ENCODE assay signal across 22 mouse cellular contexts in genomic region chr9:103720021-103720420, GRCm38 (mm10). TPM values are rescaled to one million over a fixed set of nuclear protein-coding genes. Genes with fewer than 3 reads are reported as not detected.
DNase-seq lines count a peak whose midpoint lies in the region; ATAC-seq lines count a peak whose summit lies in the region.
"Had no signal": no experiment of that assay in that cellular context is flagged by ENCODE, and none has a peak within 500 bp of the region (broad histone marks: within the 10 kb centered on the region; RNA-seq: fewer than 3 reads in every experiment).

No protein-coding gene starts in this region.

- ATAC-seq in forebrain, embryonic 11.5 days (replicated peaks; ENCODE audit: low FRiP score), result no peak
- no peak for ATAC-seq in forebrain, embryonic 16.5 days
- ATAC-seq in heart, embryonic 11.5 days (replicated peaks; ENCODE audit: insufficient number of reproducible peaks, low FRiP score, low TSS enrichment), result no peak
- ATAC-seq: CD4-positive, CD25-positive, alpha-beta regulatory T cell, adult 4 months; forebrain, embryonic 13.5 days; intestine, embryonic 15.5 days; midbrain, embryonic 15.5 days had no signal

- H3K27ac ChIP-seq in forebrain, embryonic 11.5 days (ENCODE audit: low read depth, low read length), result no peak overlapping the region
- no peak overlapping the region for H3K27ac ChIP-seq in forebrain, embryonic 16.5 days (ENCODE audit: low read length)
- H3K27ac ChIP-seq in heart, embryonic 11.5 days (ENCODE audit: low read depth, low read length), result no peak overlapping the region
- H3K27ac ChIP-seq: forebrain, embryonic 13.5 days; hindbrain, embryonic 15.5 days; intestine, embryonic 15.5 days; limb, embryonic 10.5 days; midbrain, embryonic 15.5 days; stomach, embryonic 15.5 days had no signal

- 95% methylated on average over 11 of the region's 11 CpGs for WGBS in forebrain, embryonic 11.5 days
- 90% methylated on average over 11 of the region's 11 CpGs for WGBS in forebrain, embryonic 16.5 days
- WGBS in heart, embryonic 11.5 days (ENCODE audit: insufficient replicate concordance), result 88% methylated on average over 11 of the region's 11 CpGs

- H3K4me1 ChIP-seq in forebrain, embryonic 11.5 days (replicated peaks; ENCODE audit: control insufficient read depth, insufficient read depth, low read length), result no peaks in the 10 kb centered on the region
- no peaks in the 10 kb centered on the region for H3K4me1 ChIP-seq in forebrain, embryonic 16.5 days (replicated peaks; ENCODE audit: control insufficient read depth, insufficient read depth, low read length)
- 0 out of 2 replicates have a peak, but pooled peaks cover 3% of the 10 kb centered on the region for H3K4me1 ChIP-seq in heart, embryonic 11.5 days (ENCODE audit: control insufficient read depth, insufficient read depth, low read length)
- H3K4me1 ChIP-seq: forebrain, embryonic 13.5 days; hindbrain, embryonic 15.5 days; intestine, embryonic 15.5 days; limb, embryonic 10.5 days; megakaryocyte, embryonic 14.5 days; midbrain, embryonic 15.5 days; stomach, embryonic 15.5 days had no signal

- no peak overlapping the region for H3K9ac ChIP-seq in forebrain, embryonic 11.5 days (ENCODE audit: low read length)
- no peak overlapping the region for H3K9ac ChIP-seq in forebrain, embryonic 16.5 days (replicated peaks; ENCODE audit: low read depth, low read length)
- no peak overlapping the region for H3K9ac ChIP-seq in heart, embryonic 11.5 days (ENCODE audit: low read depth, low read length)
- H3K9ac ChIP-seq: forebrain, embryonic 13.5 days; hindbrain, embryonic 15.5 days; intestine, embryonic 15.5 days; midbrain, embryonic 15.5 days; stomach, embryonic 15.5 days had no signal

- H3K36me3 ChIP-seq in forebrain, embryonic 11.5 days (ENCODE audit: control insufficient read depth, insufficient read depth, low read length), result no peaks in the 10 kb centered on the region
- H3K36me3 ChIP-seq in forebrain, embryonic 16.5 days (ENCODE audit: control insufficient read depth, insufficient read depth), result no peaks in the 10 kb centered on the region
- peaks cover 3% of the 10 kb centered on the region; the same call in 1 of the 2 replicates for H3K36me3 ChIP-seq in heart, embryonic 11.5 days (ENCODE audit: control insufficient read depth, insufficient read depth, low read length)
- H3K36me3 ChIP-seq: hindbrain, embryonic 15.5 days; intestine, embryonic 15.5 days; limb, embryonic 10.5 days; midbrain, embryonic 15.5 days; stomach, embryonic 15.5 days had no signal

- DNase-seq in adrenal gland, postnatal 14 days, result peak; percentile 33
- no peak for DNase-seq in adrenal gland, postnatal 4 days (ENCODE audit: low spot score in 2 of 2)
- DNase-seq in forebrain, embryonic 11.5 days (ENCODE audit: low spot score), result peak; percentile 7
- DNase-seq in heart, adult 9 months (ENCODE audit: low spot score in 2 of 2), result peak; percentile 32 to 51
- DNase-seq in heart, postnatal 14 days, result peak; percentile 46 to 51
- DNase-seq in natural killer cell, adult 2 months (ENCODE audit: low spot score in 2 of 2), result no peak
- DNase-seq: adrenal gland, adult 2 months; kidney, postnatal 4 days; lung, adult 18-20 months; right cerebral cortex, postnatal 25 days; thymus, adult 18-20 months had no signal

- intact Hi-C loops in heart, postnatal 14 days (cut with DNase I), result no loop called here

- no peak overlapping the region for H3K4me3 ChIP-seq in forebrain, embryonic 11.5 days (ENCODE audit: low read depth, low read length)
- no peak overlapping the region for H3K4me3 ChIP-seq in forebrain, embryonic 16.5 days (replicated peaks; ENCODE audit: low read length)
- no peak overlapping the region for H3K4me3 ChIP-seq in heart, embryonic 11.5 days (ENCODE audit: low read depth, low read length)
- H3K4me3 ChIP-seq: forebrain, embryonic 13.5 days; hindbrain, embryonic 15.5 days; intestine, embryonic 15.5 days; limb, embryonic 10.5 days; megakaryocyte, embryonic 14.5 days; midbrain, embryonic 15.5 days; stomach, embryonic 15.5 days had no signal

- H3K9me3 ChIP-seq in forebrain, embryonic 11.5 days (ENCODE audit: control insufficient read depth, low read length), result no peaks in the 10 kb centered on the region
- no peaks in the 10 kb centered on the region for H3K9me3 ChIP-seq in forebrain, embryonic 16.5 days (ENCODE audit: control insufficient read depth, low read length)
- H3K9me3 ChIP-seq in heart, embryonic 11.5 days (replicated peaks; ENCODE audit: control insufficient read depth, low read length), result no peaks in the 10 kb centered on the region
- H3K9me3 ChIP-seq: forebrain, embryonic 13.5 days; hindbrain, embryonic 15.5 days; intestine, embryonic 15.5 days; limb, embryonic 10.5 days; midbrain, embryonic 15.5 days; stomach, embryonic 15.5 days had no signal

- H3K4me2 ChIP-seq in forebrain, embryonic 11.5 days (ENCODE audit: low read depth, low read length, severe bottlenecking), result no peak overlapping the region
- no peak overlapping the region for H3K4me2 ChIP-seq in forebrain, embryonic 16.5 days (ENCODE audit: low read length)
- H3K4me2 ChIP-seq in heart, embryonic 11.5 days, result no peak overlapping the region
- H3K4me2 ChIP-seq: forebrain, embryonic 13.5 days; hindbrain, embryonic 15.5 days; intestine, embryonic 15.5 days; midbrain, embryonic 15.5 days; stomach, embryonic 15.5 days had no signal

- no peaks in the 10 kb centered on the region for H3K27me3 ChIP-seq in forebrain, embryonic 11.5 days (ENCODE audit: control insufficient read depth, insufficient read depth, low read length)
- H3K27me3 ChIP-seq in forebrain, embryonic 16.5 days (replicated peaks; ENCODE audit: control insufficient read depth, insufficient read depth, low read length), result no peaks in the 10 kb centered on the region
- no peaks in the 10 kb centered on the region for H3K27me3 ChIP-seq in heart, embryonic 11.5 days (ENCODE audit: control insufficient read depth, insufficient read depth, low read length)
- H3K27me3 ChIP-seq: forebrain, embryonic 13.5 days; hindbrain, embryonic 15.5 days; intestine, embryonic 15.5 days; megakaryocyte, embryonic 14.5 days; midbrain, embryonic 15.5 days; stomach, embryonic 15.5 days had no signal

RNA-seq across cellular contexts. Expression of gene Tmem108, which starts 41.6 kb away (rescaled TPM):
- total RNA-seq in adrenal gland, postnatal 14 days (2021), result 4.6 and 5.3 TPM in 2 replicates
- 10 to 100 TPM in 1 of 2 experiments, 1 to 10 TPM in 1; 8.7 to 10.8 TPM for total RNA-seq in adrenal gland, postnatal 4 days (2021)
- polyA plus RNA-seq in forebrain, embryonic 11.5 days (2014; fragmentation: Nextera tagmentation; extraction: Ambion mirVana), result 27.2 and 28.4 TPM in 2 replicates
- polyA plus RNA-seq in forebrain, embryonic 16.5 days (2015; fragmentation: Nextera tagmentation; extraction: Ambion mirVana), result 72.3 and 88.6 TPM in 2 replicates
- 107 and 108 TPM in 2 replicates for polyA plus RNA-seq in heart, embryonic 11.5 days (2014; fragmentation: Nextera tagmentation; extraction: Ambion mirVana)
- total RNA-seq in heart, postnatal 14 days (2021), result 1 to 10 TPM; 5.4 to 5.7 TPM
- total RNA-seq: common myeloid progenitor, adult 5-6 weeks had no signal

Comparison
In these comparisons a context has a peak if more than half of its experiments do, and no peak if none do; other contexts are left out.
1. DNase-seq: peak in adrenal gland, postnatal 14 days (single experiment), forebrain, embryonic 11.5 days (single experiment), heart, adult 9 months (2 of 2) and heart, postnatal 14 days (2 of 2); none in adrenal gland, postnatal 4 days (0 of 2) and natural killer cell, adult 2 months (0 of 2).